Mouse (Mus musculus) cerebellum, adult 2 months (tissue): ENCODE results near the gene Emg1. TPM values are rescaled to one million over a fixed set of nuclear protein-coding genes. Genes with fewer than 3 reads are reported as not detected.

Source experiments
- DNase-seq, 2 experiments: peaks; one replicate each; pipeline ENCODE4 v3.0.0; 2021
- H3K27ac ChIP-seq: fragments of 200-500 bp; 2 replicates; pipeline ENCODE4 v1.5.1; 2012; ENCODE audit warnings: low read length, control low read depth, inconsistent platforms; ENCODE audit not compliant: insufficient read depth
- H3K27me3 ChIP-seq: fragments of 200-500 bp; 2 replicates; pipeline ENCODE4 v1.6.1; 2012; ENCODE audit warnings: inconsistent platforms, mild to moderate bottlenecking, low read length, moderate library complexity; ENCODE audit not compliant: control insufficient read depth, insufficient read depth
- H3K4me1 ChIP-seq: fragments of 200-500 bp; 2 replicates; pipeline ENCODE4 v1.6.1; 2011; ENCODE audit warnings: low read length; ENCODE audit not compliant: control insufficient read depth, insufficient read depth
- H3K4me3 ChIP-seq: fragments of 200-500 bp; replicated peaks from 2 replicates; pipeline ENCODE3; 2011; ENCODE audit warnings: mild to moderate bottlenecking, low read depth, low read length, control low read depth; ENCODE audit not compliant: insufficient read depth
- CTCF ChIP-seq: fragments of 200-500 bp; IDR thresholded peaks from 2 replicates; pipeline ENCODE4 v1.5.1; 2011; ENCODE audit warnings: low read depth, mild to moderate bottlenecking, control low read depth, low read length, moderate library complexity, borderline replicate concordance; ENCODE audit not compliant: insufficient read depth
- POLR2A ChIP-seq: fragments of 200-500 bp; IDR thresholded peaks from 2 replicates; pipeline ENCODE4 v1.6.1; 2011; ENCODE audit warnings: low read length, control low read depth, borderline replicate concordance; ENCODE audit not compliant: insufficient read depth
- WGBS: fragments of 180-500 bp; shearing (Covaris S2); methylation state at CpG from one replicate; pipeline ENCODE4 v1.1.7; 2018; 5-methylcytosine and 5-hydroxymethylcytosine counted together
- polyA plus RNA-seq: library from polyadenylated mRNA; depleted of rRNA; stranded (reverse); fragments of >200 nt; gene quantifications from 2 replicates; pipeline ENCODE4 v1.2.3, GENCODE M21; 2012

The Emg1 gene
- polyA plus RNA-seq, 1 experiment, result 93.3 TPM

- Histone ChIP-seq H3K27ac (peak overlapping the region; percentile 79), H3K4me3 (peak overlapping the region; percentile 52), H3K4me1 (peaks cover 16% of the 10 kb centered on the region), H3K27me3 (no peaks in the 10 kb centered on the region)
- no peak for TF ChIP-seq CTCF
- 20% methylated on average over 26 of the region's 26 CpGs for WGBS
- peak in 1 of 2 experiments; percentile 73 for DNase-seq
Observed at GRCm38 (mm10) chr6:124744755-124745321, 32.9 kb upstream of the Emg1 start.

GRCm38 (mm10) chr6:124743647-124744046, 31.7 kb upstream of the Emg1 start:
- TF ChIP-seq POLR2A (no peak), CTCF (no peak)
- H3K27ac ChIP-seq, result no peak overlapping the region
- no peaks in the 10 kb centered on the region for H3K27me3 ChIP-seq
- DNase-seq, result peak in 1 of 2 experiments; percentile 29
- WGBS, result 84% methylated on average over 8 of the region's 8 CpGs
- H3K4me3 ChIP-seq, result no peak overlapping the region
- H3K4me1 ChIP-seq, result peaks cover 17% of the 10 kb centered on the region; the same call in 1 of the 2 replicates

GRCm38 (mm10) chr6:124742839-124743514, 31.0 kb upstream of the Emg1 start:
- Histone ChIP-seq H3K4me1 (peaks cover 17% of the 10 kb centered on the region; the same call in 1 of the 2 replicates), H3K27me3 (no peaks in the 10 kb centered on the region), H3K27ac (no peak overlapping the region), H3K4me3 (no peak overlapping the region)
- DNase-seq, result peak; percentile 34 to 37
- TF ChIP-seq CTCF, result no peak
- no peak for TF ChIP-seq POLR2A
- WGBS, result 84% methylated on average over 15 of the region's 15 CpGs

- no peak for DNase-seq
- Histone ChIP-seq H3K27me3 (no peaks in the 10 kb centered on the region), H3K4me1 (peaks cover 17% of the 10 kb centered on the region; the same call in 1 of the 2 replicates), H3K4me3 (peak overlapping the region; percentile 61), H3K27ac (peak overlapping the region; percentile 51)
- 73% methylated on average over 3 of the region's 3 CpGs for WGBS
- TF ChIP-seq CTCF (no peak), POLR2A (no peak)
Observed at GRCm38 (mm10) chr6:124741842-124742241, 29.9 kb upstream of the Emg1 start.

GRCm38 (mm10) chr6:124740888-124741761, 29.1 kb upstream of the Emg1 start, which contains the start of gene Grcc10:
Grcc10 (minus strand) TSS chr6:124741374.
- Histone ChIP-seq H3K27me3 (no peaks in the 10 kb centered on the region), H3K4me1 (peaks cover 12% of the 10 kb centered on the region; the same call in 1 of the 2 replicates), H3K4me3 (peak within 1 kb of the TSS; percentile 89), H3K27ac (peak within 1 kb of the TSS; percentile 84)
- DNase-seq, result peak; percentile 89 to 90
- no peak for TF ChIP-seq CTCF
- peak; percentile 90; the same call in 1 of the 2 replicates for TF ChIP-seq POLR2A
- under 1% methylated on average over 41 of the region's 41 CpGs for WGBS

- H3K4me3 ChIP-seq, result peak overlapping the region; percentile 89
- TF ChIP-seq POLR2A (no peak), CTCF (peak; percentile 46; the same call in 1 of the 2 replicates)
- DNase-seq, result peak in 1 of 2 experiments; percentile 65
- no peaks in the 10 kb centered on the region for H3K27me3 ChIP-seq
- under 1% methylated on average over 29 of the region's 29 CpGs for WGBS
- H3K4me1 ChIP-seq, result peaks cover 12% of the 10 kb centered on the region; the same call in 1 of the 2 replicates
- H3K27ac ChIP-seq, result peak overlapping the region; percentile 84
Observed at GRCm38 (mm10) chr6:124740211-124740887, 28.4 kb upstream of the Emg1 start.

GRCm38 (mm10) chr6:124739231-124739796, 27.3 kb upstream of the Emg1 start:
- no peak overlapping the region for H3K27ac ChIP-seq
- WGBS, result 83% methylated on average over 10 of the region's 10 CpGs
- H3K4me3 ChIP-seq, result no peak overlapping the region
- no peak for DNase-seq
- TF ChIP-seq POLR2A (no peak), CTCF (no peak)
- peaks cover 8% of the 10 kb centered on the region; the same call in 1 of the 2 replicates for H3K4me1 ChIP-seq
- no peaks in the 10 kb centered on the region for H3K27me3 ChIP-seq
